Mouse (Mus musculus): ENCODE measurements around the gene Tmed6.

- TF ChIP-seq CTCF (IDR thresholded peaks at IDR 0.05; ENCODE audit: borderline replicate concordance, insufficient read depth, low read length) (no peak), POLR2A (IDR thresholded peaks at IDR 0.05; ENCODE audit: low read depth, low read length) (no peak)
Measured at GRCm38 (mm10) chr8:107095717-107096365, 30.4 kb upstream of the Tmed6 start.
